Mouse (Mus musculus) midbrain, embryonic 11.5 days (tissue): ENCODE measurements around the gene Homer3. TPM values are rescaled to one million over a fixed set of nuclear protein-coding genes. Genes with fewer than 3 reads are reported as not detected.

Experiments used
- ATAC-seq: fragments of 200-750 bp; cut with Nextera tagmentation; 2 replicates; pipeline ENCODE4 v1.8.0; 2017; ENCODE audit warnings: moderate TSS enrichment, moderate library complexity; ENCODE audit not compliant: low FRiP score
- DNase-seq: peaks from one replicate; pipeline ENCODE4 v3.0.0; 2015; ENCODE audit warnings: low spot score; ENCODE audit errors: missing footprints
- H3K27ac ChIP-seq: fragments of 300-500 bp; sonication (generic); 2 replicates; pipeline ENCODE4 v1.5.1; 2014; ENCODE audit warnings: low read depth, low read length
- H3K27me3 ChIP-seq: fragments of 300-500 bp; sonication (generic); 2 replicates; pipeline ENCODE4 v1.6.1; 2014; ENCODE audit warnings: mild to moderate bottlenecking, low read length, moderate library complexity, mixed read lengths; ENCODE audit not compliant: control insufficient read depth, insufficient read depth
- H3K36me3 ChIP-seq: fragments of 300-500 bp; sonication (generic); 2 replicates; pipeline ENCODE4 v1.6.1; 2014; ENCODE audit warnings: mild to moderate bottlenecking, low read length, moderate library complexity, mixed read lengths; ENCODE audit not compliant: control insufficient read depth, insufficient read depth
- H3K4me1 ChIP-seq: fragments of 300-500 bp; sonication (generic); 2 replicates; pipeline ENCODE4 v1.6.1; 2014; ENCODE audit warnings: low read length; ENCODE audit not compliant: control insufficient read depth, insufficient read depth
- H3K4me2 ChIP-seq: fragments of 300-500 bp; sonication (generic); 2 replicates; pipeline ENCODE4 v1.6.1; 2014; ENCODE audit warnings: mild to moderate bottlenecking, moderate library complexity
- H3K4me3 ChIP-seq: fragments of 300-500 bp; sonication (generic); 2 replicates; pipeline ENCODE4 v1.5.1; 2014; ENCODE audit warnings: low read depth, low read length
- H3K9ac ChIP-seq: fragments of 300-500 bp; sonication (generic); 2 replicates; pipeline ENCODE4 v1.6.1; 2014; ENCODE audit warnings: low read length
- H3K9me3 ChIP-seq: fragments of 300-500 bp; sonication (generic); 2 replicates; pipeline ENCODE4 v1.6.1; 2016; ENCODE audit warnings: low read length; ENCODE audit not compliant: control insufficient read depth
- WGBS: fragments of 180-500 bp; shearing (Covaris S2); extraction: QIAGEN DNeasy Blood & Tissue Kit; methylation state at CpG from one replicate; pipeline ENCODE4 v1.1.7; 2014; 5-methylcytosine and 5-hydroxymethylcytosine counted together
- polyA plus RNA-seq: library from polyadenylated mRNA; unstranded; fragments of >200 nt; fragmentation: Nextera tagmentation; extraction: Ambion mirVana; gene quantifications from 2 replicates; pipeline ENCODE4 v1.2.1, GENCODE M21; 2014

Gene Homer3
- polyA plus RNA-seq, 1 experiment from 2014 or later: 61.2 TPM

DNA sequence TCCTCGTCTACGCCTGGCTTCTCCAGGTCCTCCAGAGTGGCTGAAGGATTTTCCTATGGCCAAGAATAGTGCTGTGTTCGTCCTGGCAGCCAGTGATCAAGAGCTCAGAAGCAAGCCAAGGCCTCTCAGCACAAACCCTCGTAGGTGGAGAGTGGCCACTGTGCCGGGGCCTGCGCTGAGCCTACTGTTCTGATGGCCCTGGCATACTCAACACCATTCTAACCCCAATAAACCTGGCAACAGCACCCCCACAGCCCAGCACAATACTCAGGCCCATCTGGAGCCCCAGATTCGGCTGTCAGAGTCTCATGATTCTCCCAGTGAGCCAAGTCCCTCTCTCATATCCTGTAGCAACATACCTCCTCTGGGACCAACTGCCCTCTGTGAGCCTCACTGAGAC is 58.0 kb downstream of the Homer3 start:
- H3K27ac ChIP-seq: no peak overlapping the region
- no peaks in the 10 kb centered on the region for H3K4me1 ChIP-seq
- no peaks in the 10 kb centered on the region for H3K27me3 ChIP-seq
- 93% methylated on average over 7 of the region's 7 CpGs for WGBS
- no peak overlapping the region for H3K9ac ChIP-seq
- no peaks in the 10 kb centered on the region for H3K9me3 ChIP-seq
- no peak for ATAC-seq
- no peak overlapping the region for H3K4me2 ChIP-seq
- no peak for DNase-seq
- H3K36me3 ChIP-seq: peaks cover 53% of the 10 kb centered on the region
- no peak overlapping the region for H3K4me3 ChIP-seq

DNA sequence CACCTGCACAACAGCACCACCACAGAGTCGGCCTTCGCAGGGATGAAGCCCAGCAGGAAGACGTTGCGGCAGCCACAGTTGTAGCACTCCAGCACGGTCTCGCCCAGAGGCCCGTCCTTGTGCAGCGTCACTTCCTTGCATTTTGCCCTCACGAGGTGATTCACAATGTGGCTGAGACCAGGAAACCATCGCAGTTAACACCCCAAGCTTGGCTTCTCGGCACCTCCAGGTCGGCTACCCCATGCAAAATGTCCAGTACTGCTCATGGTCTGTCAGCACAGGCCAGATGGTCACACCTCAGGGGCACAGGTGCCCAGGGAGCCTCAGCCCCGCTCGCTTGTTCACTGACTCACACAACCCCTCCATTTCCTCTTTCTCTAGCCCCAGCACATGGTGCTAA is 59.4 kb downstream of the Homer3 start:
- Histone ChIP-seq H3K27ac (no peak overlapping the region), H3K27me3 (no peaks in the 10 kb centered on the region), H3K4me2 (no peak overlapping the region), H3K9me3 (no peaks in the 10 kb centered on the region), H3K36me3 (peaks cover 45% of the 10 kb centered on the region), H3K4me1 (no peaks in the 10 kb centered on the region), H3K9ac (no peak overlapping the region), H3K4me3 (no peak overlapping the region)
- DNase-seq (no peak), ATAC-seq (no peak)
- 92% methylated on average over 14 of the region's 14 CpGs for WGBS

DNA sequence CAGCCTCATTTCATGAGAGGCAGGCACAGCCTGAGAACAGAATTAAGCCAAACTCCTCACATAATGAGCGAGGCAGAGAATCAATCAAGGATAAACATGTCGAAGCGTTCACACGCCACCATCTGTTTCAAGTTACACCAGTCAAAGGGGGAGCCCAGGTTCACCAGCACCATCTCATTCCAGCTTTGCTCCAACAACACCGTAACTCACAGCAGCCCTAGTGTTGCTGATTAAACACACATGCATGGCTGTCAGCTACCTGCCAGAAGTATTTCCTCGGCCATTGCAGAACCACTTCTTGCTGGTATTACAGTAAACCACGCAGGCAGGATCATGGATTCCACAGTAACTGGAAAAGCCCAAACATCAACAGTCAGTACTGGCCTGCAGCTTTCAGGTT is 60.4 kb downstream of the Homer3 start:
- no peaks in the 10 kb centered on the region for H3K27me3 ChIP-seq
- H3K4me1 ChIP-seq: no peaks in the 10 kb centered on the region
- H3K4me3 ChIP-seq: no peak overlapping the region
- no peak overlapping the region for H3K4me2 ChIP-seq
- WGBS: 87% methylated on average over 7 of the region's 7 CpGs
- H3K9ac ChIP-seq: no peak overlapping the region
- ATAC-seq: no peak
- H3K9me3 ChIP-seq: no peaks in the 10 kb centered on the region
- no peak for DNase-seq
- H3K27ac ChIP-seq: no peak overlapping the region
- H3K36me3 ChIP-seq: peaks cover 36% of the 10 kb centered on the region

DNA sequence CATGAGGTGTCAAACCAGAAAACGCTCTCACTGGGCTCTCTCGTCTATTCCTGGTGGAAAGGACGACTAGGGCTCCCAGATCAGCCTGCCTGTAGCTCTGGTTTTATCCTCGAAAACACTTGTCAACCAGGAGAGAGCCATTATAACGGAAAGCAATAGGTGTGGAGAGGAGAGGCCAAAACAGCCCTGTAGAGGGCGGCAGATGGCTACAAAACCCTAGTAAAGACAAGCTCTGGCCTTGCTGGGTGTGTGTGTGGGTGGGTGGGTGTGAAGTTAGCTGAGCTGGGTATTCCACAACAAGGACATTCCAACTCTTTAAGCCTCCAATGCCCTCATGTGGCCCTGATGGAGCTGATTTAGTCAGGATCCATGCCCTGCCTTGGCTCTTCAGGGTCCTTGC is 61.1 kb downstream of the Homer3 start:
- Histone ChIP-seq H3K4me2 (no peak overlapping the region), H3K36me3 (peaks cover 35% of the 10 kb centered on the region), H3K27me3 (no peaks in the 10 kb centered on the region), H3K4me3 (no peak overlapping the region), H3K27ac (no peak overlapping the region), H3K9ac (no peak overlapping the region), H3K4me1 (peaks cover 3% of the 10 kb centered on the region; the same call in 1 of the 2 replicates), H3K9me3 (no peaks in the 10 kb centered on the region)
- no peak for ATAC-seq
- no peak for DNase-seq
- WGBS: 62% methylated on average over 6 of the region's 6 CpGs

Other genes with a start within 250 kb of the Homer3 start
- 46.2 and 49.3 TPM in 2 replicates for gene Mau2, start 240.1 kb upstream of the Homer3 start, polyA plus RNA-seq
- 33.3 and 35.3 TPM in 2 replicates for gene Sugp1, start 240.0 kb upstream of the Homer3 start, polyA plus RNA-seq
- 0.95 and 1.6 TPM in 2 replicates for gene Tm6sf2, start 209.9 kb upstream of the Homer3 start, polyA plus RNA-seq
- 0.04 and 0.22 TPM in 2 replicates for gene Hapln4, start 199.4 kb upstream of the Homer3 start, polyA plus RNA-seq
- gene Ncan, start 162.0 kb upstream of the Homer3 start, polyA plus RNA-seq: 47.2 and 52.4 TPM in 2 replicates
- 14.3 and 16.9 TPM in 2 replicates for gene Nr2c2ap, start 151.5 kb upstream of the Homer3 start, polyA plus RNA-seq
- 10.8 and 11.7 TPM in 2 replicates for gene Rfxank, start 143.7 kb upstream of the Homer3 start, polyA plus RNA-seq
- 37.4 and 41.3 TPM in 2 replicates for gene Borcs8, start 143.3 kb upstream of the Homer3 start, polyA plus RNA-seq
- 0.23 and 0.40 TPM in 2 replicates for gene Mef2b, start 143.1 kb upstream of the Homer3 start, polyA plus RNA-seq
- 28.6 and 33.3 TPM in 2 replicates for gene Tmem161a, start 110.5 kb upstream of the Homer3 start, polyA plus RNA-seq
- 1.6 and 2.1 TPM in 2 replicates for gene Slc25a42, start 70.5 kb upstream of the Homer3 start, polyA plus RNA-seq
- 42.4 and 47.5 TPM in 2 replicates for gene Sugp2, start 48.6 kb upstream of the Homer3 start, polyA plus RNA-seq
- gene Armc6, start 48.4 kb upstream of the Homer3 start, polyA plus RNA-seq: 27.3 and 31.1 TPM in 2 replicates
- gene Ddx49, start 19.7 kb downstream of the Homer3 start, polyA plus RNA-seq: 45.7 and 49.7 TPM in 2 replicates
- 230 and 240 TPM in 2 replicates for gene Cope, start 19.7 kb downstream of the Homer3 start, polyA plus RNA-seq
- 5.5 and 7.0 TPM in 2 replicates for gene Cers1, start 32.9 kb downstream of the Homer3 start, polyA plus RNA-seq
- 0.43 and 1.3 TPM in 2 replicates for gene Gdf1, start 47.0 kb downstream of the Homer3 start, polyA plus RNA-seq
- gene Upf1, start 70.5 kb downstream of the Homer3 start, polyA plus RNA-seq: 19.6 and 19.8 TPM in 2 replicates
- gene Comp, start 90.7 kb downstream of the Homer3 start, polyA plus RNA-seq: 0.21 TPM in 1 of 2 replicates, not detected in the other
- gene Crtc1, start 156.8 kb downstream of the Homer3 start, polyA plus RNA-seq: 11.8 and 12.9 TPM in 2 replicates
- 12.6 and 13.1 TPM in 2 replicates for gene Klhl26, start 194.1 kb downstream of the Homer3 start, polyA plus RNA-seq
- gene Tmem59l, start 204.5 kb downstream of the Homer3 start, polyA plus RNA-seq: 12.3 TPM in 2 replicates
- gene Crlf1, start 210.3 kb downstream of the Homer3 start, polyA plus RNA-seq: 0.23 and 0.90 TPM in 2 replicates
- 126 and 129 TPM in 2 replicates for gene Rex1bd, start 223.9 kb downstream of the Homer3 start, polyA plus RNA-seq
- 774 and 852 TPM in 2 replicates for gene Uba52, start 228.0 kb downstream of the Homer3 start, polyA plus RNA-seq
- gene Fkbp8, start 244.9 kb downstream of the Homer3 start, polyA plus RNA-seq: 203 and 215 TPM in 2 replicates
- gene Kxd1, start 245.1 kb downstream of the Homer3 start, polyA plus RNA-seq: 48.0 and 50.0 TPM in 2 replicates